Mouse (Mus musculus) hindbrain, embryonic 11.5 days (tissue): ENCODE measurements around the gene Slc8b1. TPM values are rescaled to one million over a fixed set of nuclear protein-coding genes. Genes with fewer than 3 reads are reported as not detected.
A peak's percentile ranks its signal among the peaks of the same experiment; 100 is the strongest.

Experiments used
- ATAC-seq: fragments of 200-750 bp; cut with Nextera tagmentation; 2 replicates; pipeline ENCODE4 v1.8.0; 2017; ENCODE audit warnings: mild to moderate bottlenecking, moderate TSS enrichment, moderate library complexity; ENCODE audit not compliant: low FRiP score
- DNase-seq: peaks from one replicate; pipeline ENCODE4 v3.0.0-alpha.2; 2015; ENCODE audit warnings: low spot score
- H3K27ac ChIP-seq: fragments of 300-500 bp; sonication (generic); 2 replicates; pipeline ENCODE4 v1.5.1; 2014; ENCODE audit warnings: mild to moderate bottlenecking, low read depth, low read length
- H3K27me3 ChIP-seq: fragments of 300-500 bp; sonication (generic); 2 replicates; pipeline ENCODE4 v1.6.1; 2014; ENCODE audit warnings: mild to moderate bottlenecking, low read length, moderate library complexity, mixed read lengths; ENCODE audit not compliant: control insufficient read depth, insufficient read depth
- H3K36me3 ChIP-seq: fragments of 300-500 bp; sonication (generic); 2 replicates; pipeline ENCODE4 v1.6.1; 2014; ENCODE audit warnings: mild to moderate bottlenecking, low read length, moderate library complexity, mixed read lengths; ENCODE audit not compliant: control insufficient read depth, insufficient read depth
- H3K4me1 ChIP-seq: fragments of 300-500 bp; sonication (generic); replicated peaks from 2 replicates; pipeline ENCODE4 v1.6.1; 2014; ENCODE audit warnings: low read length, mixed read lengths; ENCODE audit not compliant: control insufficient read depth, insufficient read depth
- H3K4me2 ChIP-seq: fragments of 300-500 bp; sonication (generic); replicated peaks from 2 replicates; pipeline ENCODE4 v1.6.1; 2014; ENCODE audit warnings: mild to moderate bottlenecking, low read depth, low read length
- H3K4me3 ChIP-seq: fragments of 300-500 bp; sonication (generic); 2 replicates; pipeline ENCODE4 v1.5.1; 2014; ENCODE audit warnings: low read depth, low read length
- H3K9ac ChIP-seq: fragments of 300-500 bp; sonication (generic); 2 replicates; pipeline ENCODE4 v1.6.1; 2014; ENCODE audit warnings: low read depth, low read length
- H3K9me3 ChIP-seq: fragments of 300-500 bp; sonication (generic); 2 replicates; pipeline ENCODE4 v1.6.1; 2016; ENCODE audit warnings: low read length; ENCODE audit not compliant: control insufficient read depth
- WGBS: fragments of 180-500 bp; shearing (Covaris S2); extraction: QIAGEN DNeasy Blood & Tissue Kit; methylation state at CpG from one replicate; pipeline ENCODE4 v1.1.7; 2014; 5-methylcytosine and 5-hydroxymethylcytosine counted together
- polyA plus RNA-seq: library from polyadenylated mRNA; unstranded; fragments of >200 nt; fragmentation: Nextera tagmentation; extraction: Ambion mirVana; gene quantifications from 2 replicates; pipeline ENCODE4 v1.2.1, GENCODE M21; 2014

The Slc8b1 gene
- polyA plus RNA-seq, 1 experiment from 2014 or later: 1.5 TPM

GRCm38 (mm10) chr5:120502147-120502621, 8.8 kb upstream of the Slc8b1 start:
- ATAC-seq (no peak), DNase-seq (no peak)
- peaks cover 4% of the 10 kb centered on the region for H3K4me1 ChIP-seq
- H3K27me3 ChIP-seq: no peaks in the 10 kb centered on the region
- no peaks in the 10 kb centered on the region for H3K9me3 ChIP-seq
- H3K9ac ChIP-seq: peak overlapping the region; percentile 90
- peak overlapping the region; percentile 96 for H3K4me2 ChIP-seq
- H3K27ac ChIP-seq: no peak overlapping the region
- no peaks in the 10 kb centered on the region for H3K36me3 ChIP-seq
- H3K4me3 ChIP-seq: peak overlapping the region; percentile 93; the same call in 1 of the 2 replicates
- 67% methylated on average over 9 of the region's 9 CpGs for WGBS

GRCm38 (mm10) chr5:120502675-120503143, 8.3 kb upstream of the Slc8b1 start:
- 10% methylated on average over 12 of the region's 12 CpGs for WGBS
- Histone ChIP-seq H3K36me3 (no peaks in the 10 kb centered on the region), H3K4me3 (peak overlapping the region; percentile 93), H3K4me1 (peaks cover 4% of the 10 kb centered on the region), H3K4me2 (peak overlapping the region; percentile 96), H3K27ac (no peak overlapping the region), H3K27me3 (no peaks in the 10 kb centered on the region), H3K9ac (peak overlapping the region; percentile 90), H3K9me3 (no peaks in the 10 kb centered on the region)
- DNase-seq (no peak), ATAC-seq (no peak)

DNA sequence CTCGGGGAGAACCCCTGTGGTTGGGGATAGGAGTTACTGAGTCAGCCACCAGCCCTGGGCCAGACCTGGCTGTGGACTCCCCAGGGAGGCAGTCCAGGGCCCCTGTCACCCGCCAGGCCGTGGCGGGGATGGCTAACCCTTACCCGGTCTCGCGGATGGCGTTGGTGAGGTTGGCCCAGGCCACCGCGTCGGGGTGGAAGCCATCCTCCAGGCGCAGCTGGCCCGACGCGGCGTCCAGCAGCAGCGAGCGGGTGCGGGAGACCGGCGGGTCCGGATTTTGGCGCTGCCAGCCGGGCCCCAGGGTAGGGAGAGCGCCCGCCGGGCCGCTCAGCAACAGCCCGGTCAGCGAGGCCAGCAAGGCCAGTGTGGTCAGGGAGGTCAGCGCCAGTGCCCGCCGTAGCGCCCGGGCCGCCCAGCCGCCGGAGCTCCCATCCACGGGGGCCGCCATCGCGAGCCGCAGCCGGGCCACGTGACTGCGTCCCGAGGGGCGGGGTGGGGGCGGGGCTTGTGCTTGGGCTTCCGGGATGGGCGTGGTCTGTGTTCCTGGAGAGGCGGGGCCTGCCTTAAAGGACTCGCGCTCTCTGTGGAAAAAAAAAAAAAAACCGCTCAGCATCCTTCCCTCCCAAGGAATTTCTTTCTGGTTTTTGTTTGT, 7.7 kb upstream of the Slc8b1 start, which contains the start of gene Plbd2:
TSS of gene Plbd2 (minus strand) at position 482 of the 652 bp plus-strand sequence.
- WGBS: under 1% methylated on average over 51 of the region's 55 CpGs
- H3K36me3 ChIP-seq: no peaks in the 10 kb centered on the region
- no peaks in the 10 kb centered on the region for H3K9me3 ChIP-seq
- H3K4me2 ChIP-seq: peak within 1 kb of the TSS; percentile 96
- peaks cover 4% of the 10 kb centered on the region for H3K4me1 ChIP-seq
- peak within 1 kb of the TSS; percentile 90 for H3K9ac ChIP-seq
- H3K27me3 ChIP-seq: no peaks in the 10 kb centered on the region
- peak; percentile 97 for DNase-seq
- ATAC-seq: peak; percentile 66
- 0 out of 2 replicates have a peak within 1 kb of the TSS, but pooled peaks have one; percentile 47 for H3K27ac ChIP-seq
- H3K4me3 ChIP-seq: peak within 1 kb of the TSS; percentile 93

DNA sequence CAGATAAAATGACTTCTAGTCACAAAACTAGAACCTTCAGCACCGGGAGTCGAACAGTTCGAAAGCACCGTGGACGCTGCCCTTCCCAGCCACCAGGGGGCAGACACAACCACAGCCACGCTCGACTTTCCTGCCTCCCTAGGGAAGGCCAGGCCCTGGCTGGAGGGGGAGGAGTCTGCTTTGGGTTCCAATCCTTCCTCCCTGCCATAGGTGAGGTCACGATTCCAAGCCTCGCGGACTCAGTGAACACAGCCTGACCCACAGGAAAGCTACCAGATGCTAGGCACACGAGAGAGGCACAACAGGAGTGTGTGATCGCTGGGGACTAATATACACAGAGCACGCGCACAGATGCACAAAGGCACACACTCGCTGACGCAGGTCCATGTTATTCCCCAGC, 5.6 kb upstream of the Slc8b1 start:
- no peak overlapping the region for H3K9ac ChIP-seq
- ATAC-seq: no peak
- no peak overlapping the region; the same call in 1 of the 2 replicates for H3K4me2 ChIP-seq
- no peak overlapping the region for H3K4me3 ChIP-seq
- H3K27me3 ChIP-seq: no peaks in the 10 kb centered on the region; the same call in 1 of the 2 replicates
- H3K36me3 ChIP-seq: no peaks in the 10 kb centered on the region
- no peaks in the 10 kb centered on the region for H3K9me3 ChIP-seq
- WGBS: 24% methylated on average over 16 of the region's 16 CpGs
- DNase-seq: peak; percentile 82
- peaks cover 4% of the 10 kb centered on the region for H3K4me1 ChIP-seq
- no peak overlapping the region for H3K27ac ChIP-seq

- H3K9ac ChIP-seq: no peak overlapping the region
- no peak for ATAC-seq
- no peaks in the 10 kb centered on the region for H3K36me3 ChIP-seq
- 70% methylated on average over 9 of the region's 9 CpGs for WGBS
- H3K4me2 ChIP-seq: no peak overlapping the region; the same call in 1 of the 2 replicates
- no peak overlapping the region for H3K27ac ChIP-seq
- H3K27me3 ChIP-seq: no peaks in the 10 kb centered on the region; the same call in 1 of the 2 replicates
- H3K4me3 ChIP-seq: no peak overlapping the region
- DNase-seq: no peak
- H3K9me3 ChIP-seq: no peaks in the 10 kb centered on the region
- H3K4me1 ChIP-seq: peaks cover 4% of the 10 kb centered on the region
These were observed 5.2 kb upstream of the Slc8b1 start for GRCm38 (mm10) chr5:120505781-120506180.

GRCm38 (mm10) chr5:120506490-120506889, 4.5 kb upstream of the Slc8b1 start:
- Histone ChIP-seq H3K36me3 (no peaks in the 10 kb centered on the region), H3K9ac (no peak overlapping the region), H3K4me2 (no peak overlapping the region), H3K27ac (no peak overlapping the region), H3K27me3 (peaks cover under 1% of the 10 kb centered on the region), H3K4me3 (no peak overlapping the region), H3K9me3 (no peaks in the 10 kb centered on the region), H3K4me1 (peaks cover 7% of the 10 kb centered on the region)
- ATAC-seq (no peak), DNase-seq (no peak)
- WGBS: 76% methylated on average over 9 of the region's 9 CpGs

- H3K4me3 ChIP-seq: no peak overlapping the region
- H3K9me3 ChIP-seq: no peaks in the 10 kb centered on the region
- no peak overlapping the region for H3K4me2 ChIP-seq
- H3K36me3 ChIP-seq: no peaks in the 10 kb centered on the region
- H3K27ac ChIP-seq: no peak overlapping the region
- ATAC-seq: no peak
- peaks cover 6% of the 10 kb centered on the region for H3K4me1 ChIP-seq
- H3K9ac ChIP-seq: no peak overlapping the region
- 55% methylated on average over 4 of the region's 4 CpGs for WGBS
- peaks cover 2% of the 10 kb centered on the region for H3K27me3 ChIP-seq
- no peak for DNase-seq
These were observed 3.7 kb upstream of the Slc8b1 start for GRCm38 (mm10) chr5:120507311-120507710.

- Histone ChIP-seq H3K4me1 (peaks cover 7% of the 10 kb centered on the region), H3K9me3 (no peaks in the 10 kb centered on the region), H3K27me3 (peaks cover 2% of the 10 kb centered on the region), H3K9ac (no peak overlapping the region), H3K36me3 (no peaks in the 10 kb centered on the region), H3K4me3 (peak overlapping the region; percentile 42), H3K4me2 (peak overlapping the region; percentile 54; the same call in 1 of the 2 replicates), H3K27ac (no peak overlapping the region)
- DNase-seq (no peak), ATAC-seq (no peak)
- 43% methylated on average over 14 of the region's 14 CpGs for WGBS
These were observed 764 bp downstream of the Slc8b1 start for GRCm38 (mm10) chr5:120511643-120512220.
